Mouse (Mus musculus) kidney, embryonic 14.5 days (tissue): ENCODE results near the gene Pcyt1b. TPM values are rescaled to one million over a fixed set of nuclear protein-coding genes. Genes with fewer than 3 reads are reported as not detected.
A peak's percentile ranks its signal among the peaks of the same experiment; 100 is the strongest.

ENCODE experiments used
- ATAC-seq: fragments of 200-750 bp; cut with Nextera tagmentation; 2 replicates; pipeline ENCODE4 v1.8.0; 2017; ENCODE audit warnings: moderate number of reproducible peaks, mild to moderate bottlenecking, moderate TSS enrichment, moderate library complexity; ENCODE audit not compliant: low FRiP score, low TSS enrichment
- H3K27ac ChIP-seq: fragments of 300-500 bp; sonication (generic); 2 replicates; pipeline ENCODE4 v1.5.1; 2014; ENCODE audit warnings: low read depth, mild to moderate bottlenecking, low read length, moderate library complexity, mixed read lengths
- H3K27me3 ChIP-seq: fragments of 300-500 bp; sonication (generic); 2 replicates; pipeline ENCODE4 v1.6.1; 2014; ENCODE audit warnings: mild to moderate bottlenecking, low read length; ENCODE audit not compliant: control insufficient read depth, insufficient read depth
- H3K36me3 ChIP-seq: fragments of 300-500 bp; sonication (generic); 2 replicates; pipeline ENCODE4 v1.6.1; 2014; ENCODE audit warnings: low read length, mixed read lengths; ENCODE audit not compliant: control insufficient read depth, insufficient read depth
- H3K4me1 ChIP-seq: fragments of 300-500 bp; sonication (generic); 2 replicates; pipeline ENCODE4 v1.6.1; 2014; ENCODE audit warnings: low read length, mixed read lengths; ENCODE audit not compliant: control insufficient read depth, insufficient read depth
- H3K4me2 ChIP-seq: fragments of 300-500 bp; sonication (generic); replicated peaks from 2 replicates; pipeline ENCODE4 v1.6.1; 2014; ENCODE audit warnings: low read depth, mild to moderate bottlenecking, low read length
- H3K4me3 ChIP-seq: fragments of 300-500 bp; sonication (generic); 2 replicates; pipeline ENCODE4 v1.5.1; 2014; ENCODE audit warnings: mild to moderate bottlenecking, low read length
- H3K9ac ChIP-seq: fragments of 300-500 bp; sonication (generic); 2 replicates; pipeline ENCODE4 v1.6.1; 2014; ENCODE audit warnings: low read depth, mild to moderate bottlenecking, low read length, moderate library complexity
- H3K9me3 ChIP-seq: fragments of 300-500 bp; sonication (generic); 2 replicates; pipeline ENCODE4 v1.6.1; 2016; ENCODE audit warnings: low read length; ENCODE audit not compliant: control insufficient read depth
- WGBS: fragments of 180-500 bp; shearing (Covaris S2); extraction: QIAGEN DNeasy Blood & Tissue Kit; methylation state at CpG from one replicate; pipeline ENCODE4 v1.1.7; 2014; 5-methylcytosine and 5-hydroxymethylcytosine counted together
- polyA plus RNA-seq: library from polyadenylated mRNA; unstranded; fragments of >200 nt; fragmentation: Nextera tagmentation; extraction: Ambion mirVana; gene quantifications from 2 replicates; pipeline ENCODE4 v1.2.1, GENCODE M21; 2014

Gene Pcyt1b
- polyA plus RNA-seq, 1 experiment from 2014 or later, result 1.3 TPM

DNA sequence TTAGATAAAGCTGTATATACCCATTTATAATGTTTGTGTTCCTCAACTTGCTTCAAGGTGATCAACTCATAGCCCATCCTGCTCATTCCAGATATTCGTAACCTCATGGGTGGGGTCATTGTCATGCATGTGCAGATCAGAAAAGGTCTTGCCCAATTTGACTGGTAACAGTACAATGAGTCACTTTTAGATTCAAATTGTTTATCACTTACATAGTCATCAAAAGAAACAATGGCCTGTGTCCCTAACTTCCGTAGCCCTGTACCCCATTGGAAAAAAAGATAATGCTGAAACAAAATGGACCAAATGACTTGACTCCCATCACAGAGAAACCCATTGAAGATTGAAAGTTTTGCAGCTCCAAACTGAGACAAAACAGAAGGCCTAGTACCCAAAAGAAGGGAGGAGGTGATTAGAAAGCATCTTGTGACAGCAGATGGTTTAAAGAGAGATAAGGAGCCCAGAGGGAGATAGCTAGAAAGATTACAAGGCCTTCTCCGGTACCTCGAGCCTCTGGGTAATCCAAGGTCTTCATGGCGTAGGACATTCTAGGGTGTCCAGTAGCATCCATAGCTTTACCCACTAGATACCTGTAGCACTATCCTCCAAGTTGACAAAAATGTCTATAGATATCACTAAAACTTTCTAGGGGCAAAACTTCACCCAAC, 9.4 kb downstream of the Pcyt1b start:
- no peaks in the 10 kb centered on the region for H3K27me3 ChIP-seq
- WGBS, result 84% methylated on average over 5 of the region's 5 CpGs

GRCm38 (mm10) chrX:93664787-93665186, 10.1 kb downstream of the Pcyt1b start:
- Histone ChIP-seq H3K27me3 (no peaks in the 10 kb centered on the region), H3K36me3 (no peaks in the 10 kb centered on the region), H3K4me1 (no peaks in the 10 kb centered on the region), H3K9me3 (no peaks in the 10 kb centered on the region), H3K4me2 (no peak overlapping the region), H3K27ac (no peak overlapping the region), H3K9ac (no peak overlapping the region), H3K4me3 (no peak overlapping the region)
- WGBS, result 77% methylated on average over 4 of the region's 4 CpGs
- ATAC-seq, result no peak

More for the DNA sequence above, 9.4 kb downstream of the Pcyt1b start:
- H3K27ac ChIP-seq, result no peak overlapping the region
- no peak overlapping the region for H3K4me2 ChIP-seq
- ATAC-seq, result no peak
- no peak overlapping the region for H3K9ac ChIP-seq
- no peaks in the 10 kb centered on the region for H3K36me3 ChIP-seq
- no peak overlapping the region for H3K4me3 ChIP-seq
- no peaks in the 10 kb centered on the region for H3K9me3 ChIP-seq
- no peaks in the 10 kb centered on the region for H3K4me1 ChIP-seq

DNA sequence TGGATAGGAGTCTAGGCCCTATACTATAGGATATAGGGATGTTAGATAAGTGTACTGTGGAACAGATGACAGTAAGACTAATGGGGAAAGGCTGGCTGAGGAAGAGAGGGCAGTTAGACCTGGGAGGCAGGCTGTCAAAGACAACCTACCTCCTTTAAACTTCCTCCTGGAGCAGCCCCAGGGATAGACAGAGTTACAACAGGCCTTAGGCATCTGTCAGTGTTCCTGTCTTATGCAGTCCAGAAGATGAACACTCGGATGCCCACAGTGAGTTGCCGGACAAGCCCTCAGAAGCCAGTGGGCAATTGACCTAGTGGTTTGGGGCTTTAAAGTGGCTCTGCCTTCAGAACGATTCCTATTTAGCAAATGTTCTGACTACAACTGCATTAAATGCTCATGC, 19.8 kb downstream of the Pcyt1b start:
- ATAC-seq, result 0 out of 2 replicates have a peak, but pooled peaks have one; percentile 28
- 42% methylated on average over 3 of the region's 3 CpGs for WGBS
- H3K4me2 ChIP-seq, result peak overlapping the region; percentile 49; the same call in 1 of the 2 replicates
- H3K36me3 ChIP-seq, result no peaks in the 10 kb centered on the region
- H3K9ac ChIP-seq, result no peak overlapping the region
- no peaks in the 10 kb centered on the region for H3K9me3 ChIP-seq
- no peaks in the 10 kb centered on the region for H3K27me3 ChIP-seq
- no peak overlapping the region; the same call in 1 of the 2 replicates for H3K4me3 ChIP-seq
- H3K27ac ChIP-seq, result no peak overlapping the region
- no peaks in the 10 kb centered on the region for H3K4me1 ChIP-seq

DNA sequence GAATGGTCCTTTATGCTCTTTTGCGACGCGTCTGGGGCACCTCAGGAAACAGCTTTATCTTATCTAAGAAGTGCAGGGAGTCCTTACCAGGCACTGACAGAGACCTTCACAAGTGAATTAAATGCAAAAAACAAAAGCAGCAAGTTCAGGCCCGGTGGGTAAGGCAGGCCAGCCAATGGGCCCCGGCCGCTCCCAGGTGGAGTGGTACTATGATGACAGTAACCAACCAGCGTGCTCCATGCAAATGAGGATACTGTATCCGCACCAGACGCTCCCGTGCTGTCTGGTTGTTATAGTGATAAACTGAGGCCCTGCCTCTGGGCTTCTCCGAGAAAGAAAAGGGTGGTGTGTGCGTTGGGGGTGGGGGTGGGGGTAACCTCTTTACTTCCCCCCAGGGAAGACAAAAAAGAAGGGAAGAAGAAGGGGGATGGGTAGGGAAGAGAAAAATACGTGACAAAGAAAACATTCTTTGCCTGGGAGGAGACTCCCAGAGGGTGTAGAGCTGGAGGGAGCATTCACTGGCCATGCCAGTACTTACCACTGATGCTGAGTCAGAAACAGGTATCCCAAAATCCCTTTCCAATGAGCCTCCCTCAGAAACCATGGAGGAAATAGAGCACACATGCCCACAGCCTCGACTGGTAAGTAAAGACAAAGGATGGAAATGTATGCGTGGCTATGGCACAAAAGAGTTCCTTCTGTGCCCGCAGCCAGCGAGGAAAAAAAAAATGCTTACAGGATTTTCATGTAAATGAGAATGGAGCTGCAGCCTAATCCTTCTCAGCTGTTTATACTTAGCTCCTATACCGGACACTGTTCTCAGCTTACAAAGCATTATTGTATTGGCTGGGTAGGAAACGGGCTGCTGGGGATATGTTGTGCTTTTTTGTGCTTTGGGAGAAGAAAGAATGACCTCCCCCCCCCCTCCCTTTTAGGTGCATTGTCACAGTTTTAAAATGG, 20.5 kb downstream of the Pcyt1b start:
- H3K4me3 ChIP-seq, result peak overlapping the region; percentile 33
- no peak overlapping the region for H3K27ac ChIP-seq
- H3K36me3 ChIP-seq, result no peaks in the 10 kb centered on the region
- no peaks in the 10 kb centered on the region for H3K27me3 ChIP-seq
- 25% methylated on average over 19 of the region's 19 CpGs for WGBS
- H3K4me1 ChIP-seq, result no peaks in the 10 kb centered on the region
- no peak overlapping the region for H3K9ac ChIP-seq
- H3K4me2 ChIP-seq, result peak overlapping the region; percentile 49
- H3K9me3 ChIP-seq, result no peaks in the 10 kb centered on the region
- ATAC-seq, result peak; percentile 100

DNA sequence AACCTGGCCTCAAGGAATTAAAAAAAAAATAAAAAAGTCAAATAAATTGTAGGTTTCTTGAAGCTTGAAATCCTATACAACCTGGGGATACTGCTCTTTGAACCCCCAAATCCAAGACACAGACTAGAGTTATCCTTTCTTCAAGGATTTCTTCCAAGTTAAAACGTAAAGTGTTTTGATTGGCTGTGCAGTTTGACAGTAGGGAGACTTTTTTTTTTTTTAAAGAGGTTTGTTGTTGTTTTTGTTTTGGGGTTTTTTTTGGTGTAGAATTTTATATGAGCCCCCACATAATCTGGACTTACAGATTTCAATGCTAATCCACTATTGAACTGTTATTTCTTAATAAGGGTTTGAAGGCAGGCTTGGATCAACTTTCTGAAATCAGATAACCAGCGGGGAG, 21.6 kb downstream of the Pcyt1b start:
- Histone ChIP-seq H3K9me3 (no peaks in the 10 kb centered on the region), H3K27ac (no peak overlapping the region), H3K4me2 (no peak overlapping the region; the same call in 1 of the 2 replicates), H3K9ac (no peak overlapping the region), H3K4me3 (no peak overlapping the region), H3K4me1 (no peaks in the 10 kb centered on the region), H3K27me3 (no peaks in the 10 kb centered on the region), H3K36me3 (no peaks in the 10 kb centered on the region)
- no peak for ATAC-seq
- WGBS, result 64% methylated on average over 2 of the region's 2 CpGs

- 79% methylated on average over 6 of the region's 6 CpGs for WGBS
- no peak for ATAC-seq
- H3K27ac ChIP-seq, result no peak overlapping the region
Observed at GRCm38 (mm10) chrX:93689287-93689686, 34.6 kb downstream of the Pcyt1b start.

DNA sequence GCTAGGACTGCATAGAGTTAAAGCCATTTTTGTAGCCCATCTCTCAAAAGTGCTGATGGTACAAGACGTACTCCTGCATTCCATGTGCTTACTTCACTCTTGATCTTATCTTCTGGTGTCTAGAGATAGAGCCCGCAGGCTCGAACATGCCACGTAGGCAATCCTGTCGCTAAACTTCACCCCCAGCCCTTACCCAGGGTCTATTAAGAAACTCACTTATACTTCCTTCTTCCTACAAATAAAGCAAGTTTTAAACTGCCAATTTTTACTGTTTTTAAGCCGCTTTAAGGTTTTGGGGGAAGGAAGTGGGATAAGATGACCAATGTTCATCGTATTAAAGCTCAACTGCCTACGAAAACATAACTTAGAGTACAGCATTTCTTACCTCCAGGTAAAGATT, 36.0 kb downstream of the Pcyt1b start:
- no peak for ATAC-seq
- no peak overlapping the region for H3K4me2 ChIP-seq
- H3K4me3 ChIP-seq, result no peak overlapping the region
- H3K27me3 ChIP-seq, result no peaks in the 10 kb centered on the region
- WGBS, result 80% methylated on average over 8 of the region's 8 CpGs
- H3K9me3 ChIP-seq, result no peaks in the 10 kb centered on the region
- no peak overlapping the region for H3K27ac ChIP-seq
- no peaks in the 10 kb centered on the region for H3K4me1 ChIP-seq
- H3K36me3 ChIP-seq, result no peaks in the 10 kb centered on the region
- no peak overlapping the region for H3K9ac ChIP-seq

More at GRCm38 (mm10) chrX:93689287-93689686, 34.6 kb downstream of the Pcyt1b start:
- H3K27me3 ChIP-seq, result no peaks in the 10 kb centered on the region
- H3K9me3 ChIP-seq, result no peaks in the 10 kb centered on the region
- H3K4me1 ChIP-seq, result no peaks in the 10 kb centered on the region
- H3K4me2 ChIP-seq, result no peak overlapping the region
- no peaks in the 10 kb centered on the region for H3K36me3 ChIP-seq
- no peak overlapping the region for H3K9ac ChIP-seq
- no peak overlapping the region for H3K4me3 ChIP-seq

DNA sequence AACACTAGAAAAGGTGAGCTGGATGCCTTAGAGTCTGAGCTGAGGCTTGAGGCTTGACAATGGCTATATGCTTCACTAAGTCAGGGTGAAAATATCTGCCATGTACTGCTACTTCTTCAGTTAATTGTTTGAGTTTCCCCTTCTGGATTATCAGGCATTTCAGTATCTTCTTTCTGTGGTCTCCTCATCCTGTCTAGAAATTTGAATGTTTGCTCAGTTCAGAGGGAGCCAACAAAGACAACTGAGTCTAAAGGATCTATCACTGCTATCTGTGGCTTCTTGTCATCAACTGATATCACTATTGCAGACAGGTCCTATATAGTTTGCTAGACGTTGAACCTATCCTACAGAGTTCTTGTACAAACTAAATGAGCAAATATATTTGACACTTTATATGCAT, 42.9 kb downstream of the Pcyt1b start:
- H3K9me3 ChIP-seq, result no peaks in the 10 kb centered on the region
- no peaks in the 10 kb centered on the region for H3K36me3 ChIP-seq
- no peaks in the 10 kb centered on the region for H3K4me1 ChIP-seq
- H3K4me3 ChIP-seq, result no peak overlapping the region
- no peak overlapping the region for H3K4me2 ChIP-seq
- H3K27me3 ChIP-seq, result no peaks in the 10 kb centered on the region
- H3K27ac ChIP-seq, result no peak overlapping the region
- no peak for ATAC-seq
- 76% methylated on average over 1 of the region's 1 CpGs for WGBS
- no peak overlapping the region for H3K9ac ChIP-seq
